Mouse (Mus musculus) embryonic facial prominence, embryonic 14.5 days (tissue): ENCODE data around the gene Ccdc120. TPM values are rescaled to one million over a fixed set of nuclear protein-coding genes. Genes with fewer than 3 reads are reported as not detected.

Source experiments
- ATAC-seq: fragments of 200-750 bp; cut with Nextera tagmentation; 2 replicates; pipeline ENCODE4 v1.8.0; 2017; ENCODE audit warnings: low read depth, moderate number of reproducible peaks, moderate TSS enrichment
- DNase-seq: peaks from one replicate; pipeline ENCODE4 v3.0.0-alpha.2; 2015; ENCODE audit warnings: low spot score
- H3K27ac ChIP-seq: fragments of 300-500 bp; sonication (generic); replicated peaks from 2 replicates; pipeline ENCODE4 v1.5.1; 2014; ENCODE audit warnings: low read depth, mild to moderate bottlenecking, low read length, moderate library complexity
- H3K27me3 ChIP-seq: fragments of 300-500 bp; sonication (generic); replicated peaks from 2 replicates; pipeline ENCODE4 v1.6.1; 2014; ENCODE audit warnings: low read length; ENCODE audit not compliant: control insufficient read depth, insufficient read depth
- H3K36me3 ChIP-seq: fragments of 300-500 bp; sonication (generic); 2 replicates; pipeline ENCODE4 v1.6.1; 2014; ENCODE audit warnings: low read length, mixed read lengths; ENCODE audit not compliant: control insufficient read depth, insufficient read depth
- H3K4me1 ChIP-seq: fragments of 300-500 bp; sonication (generic); 2 replicates; pipeline ENCODE4 v1.6.1; 2014; ENCODE audit warnings: antibody characterized with exemption, low read length; ENCODE audit not compliant: control insufficient read depth, insufficient read depth
- H3K4me2 ChIP-seq: fragments of 300-500 bp; sonication (generic); 2 replicates; pipeline ENCODE4 v1.6.1; 2014; ENCODE audit warnings: low read depth, mild to moderate bottlenecking, low read length, moderate library complexity, mixed read lengths
- H3K4me3 ChIP-seq: fragments of 300-500 bp; sonication (generic); 2 replicates; pipeline ENCODE4 v1.5.1; 2014; ENCODE audit warnings: low read depth, mild to moderate bottlenecking, low read length
- H3K9ac ChIP-seq: fragments of 300-500 bp; sonication (generic); 2 replicates; pipeline ENCODE4 v1.6.1; 2014; ENCODE audit warnings: low read depth, mild to moderate bottlenecking, low read length, moderate library complexity, mixed read lengths
- H3K9me3 ChIP-seq: fragments of 300-500 bp; sonication (generic); 2 replicates; pipeline ENCODE4 v1.6.1; 2016; ENCODE audit warnings: low read length; ENCODE audit not compliant: control insufficient read depth
- WGBS: fragments of 180-500 bp; shearing (Covaris S2); extraction: QIAGEN DNeasy Blood & Tissue Kit; methylation state at CpG from one replicate; pipeline ENCODE4 v1.1.7; 2014; 5-methylcytosine and 5-hydroxymethylcytosine counted together
- polyA plus RNA-seq: library from polyadenylated mRNA; unstranded; fragments of >200 nt; fragmentation: Nextera tagmentation; extraction: Ambion mirVana; gene quantifications from 2 replicates; pipeline ENCODE4 v1.2.1, GENCODE M21; 2014

Ccdc120 gene
- 11.0 and 14.8 TPM in 2 replicates for polyA plus RNA-seq

DNA sequence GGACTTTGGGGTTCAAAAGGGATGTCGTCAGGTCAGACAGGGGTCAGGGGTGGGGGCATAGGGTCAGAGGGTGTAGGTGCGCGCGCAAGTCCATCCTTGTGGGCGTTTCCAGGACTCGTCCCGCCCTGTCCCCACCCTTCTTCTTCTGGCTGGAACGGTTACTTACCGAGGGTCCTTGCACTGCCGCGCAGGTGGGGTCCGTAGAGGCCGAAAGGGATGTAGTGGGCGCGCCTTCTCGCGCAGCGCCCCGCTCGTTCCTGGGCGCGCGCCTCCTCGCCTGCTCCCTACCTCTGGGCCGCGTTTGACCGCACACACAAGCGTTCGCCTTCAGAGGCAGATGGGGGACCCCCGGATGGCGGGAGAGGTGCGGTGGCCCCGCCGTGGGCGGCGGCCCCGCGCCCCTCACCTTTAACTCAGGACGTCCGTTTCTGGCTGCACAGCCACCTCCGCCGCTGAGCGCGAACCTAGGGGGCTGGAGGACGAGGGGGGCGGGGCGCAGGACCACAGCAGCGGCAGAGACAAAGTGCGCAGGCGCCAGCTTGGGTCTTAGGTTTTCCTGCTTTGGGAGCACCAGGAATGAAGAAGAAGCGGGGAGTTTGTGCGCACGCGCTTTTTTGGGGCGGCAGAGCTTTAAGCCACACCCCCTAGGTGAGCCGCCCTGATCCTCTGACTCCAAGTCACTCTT is at the start of gene Ccdc120:
TSS of gene Ccdc120 (minus strand) at position 474 of the 685 bp plus-strand sequence.
- peak within 1 kb of the TSS; percentile 69 for H3K9ac ChIP-seq
- ATAC-seq = peak; percentile 86
- no peaks in the 10 kb centered on the region for H3K9me3 ChIP-seq
- no peaks in the 10 kb centered on the region for H3K36me3 ChIP-seq
- peak; percentile 95 for DNase-seq
- peak within 1 kb of the TSS; percentile 63 for H3K4me3 ChIP-seq
- H3K4me1 ChIP-seq = no peaks in the 10 kb centered on the region
- H3K27me3 ChIP-seq = no peaks in the 10 kb centered on the region
- no peak within 1 kb of the TSS for H3K27ac ChIP-seq
- peak within 1 kb of the TSS; percentile 55 for H3K4me2 ChIP-seq
- WGBS = 10% methylated on average over 30 of the region's 56 CpGs

DNA sequence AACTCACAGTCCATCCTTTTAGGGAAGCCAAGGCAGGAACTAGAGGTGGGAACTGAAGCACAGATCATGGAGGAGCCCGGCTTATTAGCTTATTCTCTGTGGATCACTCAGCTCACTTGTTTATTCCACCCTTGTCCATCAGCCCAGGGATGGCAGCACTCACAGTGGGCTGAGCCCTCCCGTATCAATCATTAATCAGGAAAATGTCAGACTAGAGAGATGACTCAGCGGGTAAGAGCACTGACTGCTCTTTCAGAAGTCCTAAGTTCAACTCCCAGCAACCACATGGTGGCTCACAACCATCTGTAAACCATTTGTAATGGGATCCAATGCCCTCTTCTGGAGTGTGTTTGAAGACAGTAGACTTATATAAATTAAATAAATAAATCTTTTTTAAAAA is 46.6 kb upstream of the Ccdc120 start:
- H3K27ac ChIP-seq = no peak overlapping the region

GRCm38 (mm10) chrX:7795016-7795415 is 44.3 kb upstream of the Ccdc120 start:
- no peaks in the 10 kb centered on the region for H3K4me1 ChIP-seq
- no peak overlapping the region for H3K4me2 ChIP-seq
- no peak for ATAC-seq
- peak; percentile 53 for DNase-seq
- WGBS = 34% methylated on average over 7 of the region's 7 CpGs
- no peaks in the 10 kb centered on the region for H3K9me3 ChIP-seq
- no peak overlapping the region for H3K27ac ChIP-seq
- no peak overlapping the region for H3K9ac ChIP-seq
- peaks cover 12% of the 10 kb centered on the region; the same call in 1 of the 2 replicates for H3K36me3 ChIP-seq
- no peak overlapping the region for H3K4me3 ChIP-seq
- no peaks in the 10 kb centered on the region for H3K27me3 ChIP-seq

More for the DNA sequence above, 46.6 kb upstream of the Ccdc120 start:
- ATAC-seq (no peak), DNase-seq (no peak)
- peaks cover 18% of the 10 kb centered on the region; the same call in 1 of the 2 replicates for H3K36me3 ChIP-seq
- H3K9ac ChIP-seq = no peak overlapping the region
- H3K4me3 ChIP-seq = no peak overlapping the region
- no peaks in the 10 kb centered on the region for H3K27me3 ChIP-seq
- no peak overlapping the region for H3K4me2 ChIP-seq
- H3K4me1 ChIP-seq = no peaks in the 10 kb centered on the region
- WGBS = 75% methylated on average over 3 of the region's 3 CpGs
- H3K9me3 ChIP-seq = no peaks in the 10 kb centered on the region

- H3K9me3 ChIP-seq = no peaks in the 10 kb centered on the region
- no peak for ATAC-seq
Measured at GRCm38 (mm10) chrX:7793361-7793760, 42.7 kb upstream of the Ccdc120 start.

GRCm38 (mm10) chrX:7790309-7790708 is 39.6 kb upstream of the Ccdc120 start:
- H3K4me3 ChIP-seq = peak overlapping the region; percentile 48
- ATAC-seq (no peak), DNase-seq (no peak)
- peak overlapping the region; percentile 69 for H3K9ac ChIP-seq
- H3K9me3 ChIP-seq = no peaks in the 10 kb centered on the region
- H3K4me1 ChIP-seq = no peaks in the 10 kb centered on the region
- H3K27me3 ChIP-seq = no peaks in the 10 kb centered on the region
- 0 out of 2 replicates have a peak, but pooled peaks cover 12% of the 10 kb centered on the region for H3K36me3 ChIP-seq
- WGBS = 23% methylated on average over 5 of the region's 5 CpGs
- peak overlapping the region; percentile 59 for H3K4me2 ChIP-seq
- no peak overlapping the region for H3K27ac ChIP-seq

More at GRCm38 (mm10) chrX:7793361-7793760, 42.7 kb upstream of the Ccdc120 start:
- no peaks in the 10 kb centered on the region for H3K4me1 ChIP-seq
- H3K4me3 ChIP-seq = no peak overlapping the region
- H3K4me2 ChIP-seq = no peak overlapping the region
- H3K36me3 ChIP-seq = 0 out of 2 replicates have a peak, but pooled peaks cover 12% of the 10 kb centered on the region
- no peak for DNase-seq
- H3K9ac ChIP-seq = no peak overlapping the region
- no peaks in the 10 kb centered on the region for H3K27me3 ChIP-seq
- WGBS = 51% methylated on average over 3 of the region's 3 CpGs
- no peak overlapping the region for H3K27ac ChIP-seq

DNA sequence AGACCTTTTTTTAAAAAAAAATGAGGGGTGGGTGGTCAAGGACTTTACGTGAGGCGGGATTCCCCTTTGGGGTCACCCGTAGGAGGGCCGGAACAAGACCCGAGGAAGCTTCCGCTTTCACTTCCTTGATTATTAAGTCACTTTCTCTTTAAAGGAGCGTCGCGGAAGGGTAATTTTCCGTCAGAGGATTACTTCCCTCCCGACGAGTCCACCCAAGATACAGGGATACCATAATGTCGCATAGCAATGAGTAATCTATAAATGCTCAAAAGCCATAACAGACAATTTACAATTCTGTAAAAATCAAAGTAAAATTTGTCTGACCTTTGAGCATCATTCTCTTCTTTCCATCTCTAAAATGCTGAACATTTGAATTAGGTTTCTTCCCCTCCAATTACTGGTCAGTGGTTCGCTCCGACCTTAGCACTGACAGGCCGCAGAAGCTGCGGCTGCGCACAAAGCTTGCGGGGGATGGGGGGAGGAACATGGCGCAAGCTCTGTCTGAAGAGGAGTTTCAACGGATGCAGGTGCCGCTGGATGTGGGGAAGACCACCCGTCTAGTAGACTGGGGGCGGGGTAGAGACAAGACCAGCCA is 38.9 kb upstream of the Ccdc120 start, which contains the start of gene Gripap1:
TSS of gene Gripap1 (plus strand) at position 224 of the 595 bp plus-strand sequence.
- Histone ChIP-seq H3K27me3 (no peaks in the 10 kb centered on the region), H3K36me3 (0 out of 2 replicates have a peak, but pooled peaks cover 9% of the 10 kb centered on the region), H3K4me3 (peak within 1 kb of the TSS; percentile 48), H3K9ac (peak within 1 kb of the TSS; percentile 69), H3K27ac (no peak within 1 kb of the TSS; the same call in 1 of the 2 replicates), H3K9me3 (no peaks in the 10 kb centered on the region), H3K4me1 (no peaks in the 10 kb centered on the region), H3K4me2 (peak within 1 kb of the TSS; percentile 59)
- WGBS = 20% methylated on average over 24 of the region's 24 CpGs
- ATAC-seq = peak; percentile 94
- peak; percentile 96 for DNase-seq

DNA sequence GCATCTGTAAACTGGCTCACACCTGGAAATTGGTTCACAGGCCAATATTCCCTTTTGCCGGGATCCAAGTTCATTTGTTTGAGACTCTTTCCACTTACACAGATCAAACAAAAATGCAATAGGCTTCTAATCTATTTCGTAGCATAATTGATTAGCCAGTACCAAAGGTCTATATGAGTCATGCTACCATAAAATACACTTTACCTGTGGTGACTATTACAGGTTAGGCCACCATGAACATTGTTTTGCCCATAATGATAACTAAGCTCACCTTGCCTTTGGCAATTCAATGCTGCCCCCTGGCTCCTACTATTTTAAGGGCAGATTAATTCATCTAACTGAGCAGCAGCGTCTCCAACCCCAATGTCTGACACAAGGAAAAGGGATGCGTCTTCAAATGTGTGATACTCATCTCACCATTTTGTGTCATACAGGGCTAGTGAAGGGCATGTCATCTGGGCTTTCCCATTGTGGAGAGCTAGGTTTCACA is 31.9 kb upstream of the Ccdc120 start:
- Histone ChIP-seq H3K4me2 (no peak overlapping the region), H3K36me3 (no peaks in the 10 kb centered on the region), H3K4me3 (no peak overlapping the region), H3K9ac (no peak overlapping the region), H3K4me1 (no peaks in the 10 kb centered on the region), H3K9me3 (no peaks in the 10 kb centered on the region), H3K27ac (no peak overlapping the region), H3K27me3 (no peaks in the 10 kb centered on the region)
- ATAC-seq = no peak
- DNase-seq = no peak
- WGBS = 70% methylated on average over 4 of the region's 4 CpGs

DNA sequence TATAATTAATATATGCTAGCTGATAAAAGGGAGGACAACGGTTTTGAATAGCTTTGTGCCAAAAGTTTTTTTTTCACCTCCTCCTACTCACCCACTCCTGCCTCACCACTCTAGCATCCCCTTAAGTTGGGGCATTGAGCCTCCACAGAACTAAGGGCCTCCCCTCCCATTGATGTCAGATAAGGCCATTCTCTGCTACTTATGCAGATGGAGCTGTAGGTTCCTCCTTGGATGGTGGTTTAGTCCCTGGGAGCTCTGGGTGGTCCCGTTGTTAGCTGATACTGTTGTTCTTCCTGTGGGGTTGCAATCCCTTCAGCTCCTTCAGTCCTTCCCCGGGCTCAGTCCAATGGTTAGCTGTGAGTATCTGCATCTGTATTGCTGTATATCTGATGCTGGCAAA is 28.6 kb upstream of the Ccdc120 start:
- 31% methylated on average over 3 of the region's 3 CpGs for WGBS
- H3K4me2 ChIP-seq = no peak overlapping the region

More for the DNA sequence above, 28.6 kb upstream of the Ccdc120 start:
- Histone ChIP-seq H3K4me3 (no peak overlapping the region), H3K27me3 (no peaks in the 10 kb centered on the region), H3K9ac (no peak overlapping the region), H3K27ac (no peak overlapping the region), H3K9me3 (no peaks in the 10 kb centered on the region), H3K4me1 (no peaks in the 10 kb centered on the region), H3K36me3 (no peaks in the 10 kb centered on the region)
- DNase-seq (no peak), ATAC-seq (no peak)
